Mouse (Mus musculus) lung, embryonic 15.5 days (tissue): ENCODE data around the gene Klf2. TPM values are rescaled to one million over a fixed set of nuclear protein-coding genes. Genes with fewer than 3 reads are reported as not detected.

Experiments used
- ATAC-seq: fragments of 200-750 bp; cut with Nextera tagmentation; 2 replicates; pipeline ENCODE4 v1.8.0; 2017; ENCODE audit warnings: moderate number of reproducible peaks, borderline replicate concordance; ENCODE audit not compliant: low FRiP score, low TSS enrichment; ENCODE audit errors: extremely low read depth
- H3K27ac ChIP-seq: fragments of 300-500 bp; sonication (generic); 2 replicates; pipeline ENCODE4 v1.5.1; 2015; ENCODE audit warnings: moderate library complexity, mild to moderate bottlenecking, inconsistent platforms
- H3K27me3 ChIP-seq: fragments of 300-500 bp; sonication (generic); 2 replicates; pipeline ENCODE4 v1.6.1; 2015; ENCODE audit warnings: inconsistent platforms
- H3K36me3 ChIP-seq: fragments of 300-500 bp; sonication (generic); 2 replicates; pipeline ENCODE4 v1.6.1; 2015; ENCODE audit warnings: inconsistent platforms
- H3K4me1 ChIP-seq: fragments of 300-500 bp; sonication (generic); 2 replicates; pipeline ENCODE4 v1.6.1; 2015; ENCODE audit warnings: inconsistent platforms
- H3K4me2 ChIP-seq: fragments of 300-500 bp; sonication (generic); 2 replicates; pipeline ENCODE4 v1.6.1; 2015; ENCODE audit warnings: inconsistent platforms, mild to moderate bottlenecking, moderate library complexity
- H3K4me3 ChIP-seq: fragments of 300-500 bp; sonication (generic); 2 replicates; pipeline ENCODE4 v1.5.1; 2015; ENCODE audit warnings: mild to moderate bottlenecking, inconsistent platforms
- H3K9ac ChIP-seq: fragments of 300-500 bp; sonication (generic); 2 replicates; pipeline ENCODE4 v1.6.1; 2015; ENCODE audit warnings: inconsistent platforms
- H3K9me3 ChIP-seq: fragments of 300-500 bp; sonication (generic); 2 replicates; pipeline ENCODE4 v1.6.1; 2016; ENCODE audit warnings: inconsistent platforms
- WGBS: fragments of 180-500 bp; shearing (Covaris S2); methylation state at CpG from one replicate; pipeline ENCODE4 v1.1.7; 2015; 5-methylcytosine and 5-hydroxymethylcytosine counted together
- polyA plus RNA-seq: library from polyadenylated mRNA; unstranded; fragments of >200 nt; fragmentation: Nextera tagmentation; extraction: Ambion mirVana; gene quantifications from 2 replicates; pipeline ENCODE4 v1.2.1, GENCODE M21; 2015

Gene Klf2
- polyA plus RNA-seq, 1 experiment from 2014 or later: 14.0 TPM

GRCm38 (mm10) chr8:72306913-72307312, 11.9 kb upstream of the Klf2 start:
- no peak overlapping the region for H3K9ac ChIP-seq
- no peaks in the 10 kb centered on the region for H3K36me3 ChIP-seq
- H3K4me3 ChIP-seq: no peak overlapping the region
- WGBS: 69% methylated on average over 5 of the region's 5 CpGs
- no peaks in the 10 kb centered on the region for H3K27me3 ChIP-seq
- H3K9me3 ChIP-seq: no peaks in the 10 kb centered on the region
- no peak overlapping the region for H3K4me2 ChIP-seq
- H3K27ac ChIP-seq: no peak overlapping the region
- ATAC-seq: no peak
- peaks cover 15% of the 10 kb centered on the region for H3K4me1 ChIP-seq

DNA sequence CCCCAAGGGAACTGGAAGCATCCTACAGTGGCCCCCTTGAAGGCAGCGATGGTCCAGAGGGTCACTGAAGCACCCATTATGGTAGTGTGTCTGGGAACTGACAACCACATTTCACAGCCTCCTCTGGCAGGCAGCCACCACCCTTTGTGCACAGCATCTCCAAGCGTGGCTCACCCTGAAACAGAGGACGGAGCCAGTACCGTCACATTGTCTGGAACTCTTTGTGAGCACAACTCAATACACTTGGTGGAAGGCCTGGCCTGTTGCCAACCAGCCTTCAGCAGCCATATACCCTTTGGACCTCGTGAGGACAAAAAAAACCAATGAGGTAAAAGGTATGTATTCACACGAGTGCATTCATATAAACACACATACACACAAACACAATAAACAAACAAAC, 10.6 kb upstream of the Klf2 start:
- Histone ChIP-seq H3K27me3 (no peaks in the 10 kb centered on the region), H3K4me3 (no peak overlapping the region), H3K4me2 (no peak overlapping the region), H3K36me3 (no peaks in the 10 kb centered on the region), H3K27ac (no peak overlapping the region), H3K9ac (no peak overlapping the region), H3K4me1 (peaks cover 10% of the 10 kb centered on the region), H3K9me3 (no peaks in the 10 kb centered on the region)
- 34% methylated on average over 6 of the region's 6 CpGs for WGBS
- no peak for ATAC-seq

GRCm38 (mm10) chr8:72310849-72311506, 7.9 kb upstream of the Klf2 start:
- H3K4me1 ChIP-seq: peaks cover 5% of the 10 kb centered on the region; the same call in 1 of the 2 replicates
- H3K27me3 ChIP-seq: no peaks in the 10 kb centered on the region
- H3K36me3 ChIP-seq: no peaks in the 10 kb centered on the region
- WGBS: 36% methylated on average over 8 of the region's 8 CpGs
- H3K4me2 ChIP-seq: no peak overlapping the region
- no peak overlapping the region for H3K9ac ChIP-seq
- peak; percentile 49 for ATAC-seq
- H3K9me3 ChIP-seq: no peaks in the 10 kb centered on the region
- H3K27ac ChIP-seq: no peak overlapping the region
- no peak overlapping the region for H3K4me3 ChIP-seq

DNA sequence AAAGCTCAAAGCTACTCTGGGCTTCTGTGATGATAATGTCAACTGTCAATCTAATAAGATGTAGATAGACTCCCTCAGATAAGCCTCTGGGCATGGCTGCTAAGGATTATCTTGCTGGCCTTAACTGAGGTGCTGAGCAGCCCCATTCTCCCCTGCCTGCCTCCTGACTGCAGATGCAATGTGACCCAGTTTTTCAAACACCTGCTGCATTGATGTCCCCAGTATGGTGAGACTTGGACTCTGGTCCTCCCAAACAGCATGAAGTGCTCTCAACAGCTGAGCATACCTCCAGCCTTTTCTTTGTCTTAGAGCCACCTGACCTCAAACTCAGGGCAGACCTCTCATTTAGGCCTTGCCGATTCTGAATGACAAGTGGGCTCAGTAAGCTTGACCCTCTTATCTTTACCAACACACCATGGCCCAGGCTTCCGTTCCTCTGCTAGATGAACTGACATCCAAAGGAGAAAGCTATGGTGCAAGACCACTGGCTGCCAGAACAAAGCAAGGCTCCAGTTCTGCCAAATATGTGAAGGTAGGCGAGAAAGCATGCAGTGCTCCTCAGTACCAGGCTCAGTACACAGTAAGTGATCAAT, 5.8 kb upstream of the Klf2 start:
- H3K9ac ChIP-seq: no peak overlapping the region
- no peak overlapping the region for H3K4me2 ChIP-seq
- H3K27me3 ChIP-seq: no peaks in the 10 kb centered on the region
- 51% methylated on average over 3 of the region's 3 CpGs for WGBS
- no peak for ATAC-seq
- H3K9me3 ChIP-seq: no peaks in the 10 kb centered on the region
- no peak overlapping the region for H3K27ac ChIP-seq
- no peak overlapping the region for H3K4me3 ChIP-seq
- peaks cover 4% of the 10 kb centered on the region; the same call in 1 of the 2 replicates for H3K4me1 ChIP-seq
- H3K36me3 ChIP-seq: no peaks in the 10 kb centered on the region

GRCm38 (mm10) chr8:72316053-72316695, 2.7 kb upstream of the Klf2 start:
- Histone ChIP-seq H3K4me2 (no peak overlapping the region), H3K27me3 (peaks cover 21% of the 10 kb centered on the region), H3K4me1 (peaks cover 15% of the 10 kb centered on the region), H3K9me3 (no peaks in the 10 kb centered on the region), H3K36me3 (no peaks in the 10 kb centered on the region), H3K9ac (no peak overlapping the region), H3K4me3 (no peak overlapping the region), H3K27ac (no peak overlapping the region)
- 59% methylated on average over 10 of the region's 10 CpGs for whole genome bisulfite sequencing
- no peak for ATAC-seq

GRCm38 (mm10) chr8:72317741-72318301, 1.0 kb upstream of the Klf2 start:
- 42% methylated on average over 5 of the region's 5 CpGs for WGBS
- Histone ChIP-seq H3K9me3 (no peaks in the 10 kb centered on the region), H3K27ac (no peak overlapping the region), H3K4me2 (no peak overlapping the region), H3K9ac (no peak overlapping the region), H3K36me3 (no peaks in the 10 kb centered on the region), H3K4me3 (no peak overlapping the region), H3K4me1 (peaks cover 22% of the 10 kb centered on the region), H3K27me3 (peaks cover 31% of the 10 kb centered on the region)
- no peak for ATAC-seq

- WGBS: under 1% methylated on average over 41 of the region's 48 CpGs
- Histone ChIP-seq H3K9me3 (no peaks in the 10 kb centered on the region), H3K4me3 (peak overlapping the region; percentile 60), H3K4me1 (peaks cover 24% of the 10 kb centered on the region), H3K27ac (peak overlapping the region; percentile 49), H3K27me3 (peaks cover 31% of the 10 kb centered on the region), H3K4me2 (peak overlapping the region; percentile 97), H3K36me3 (no peaks in the 10 kb centered on the region), H3K9ac (peak overlapping the region; percentile 54)
- ATAC-seq: peak; percentile 25
Measured at GRCm38 (mm10) chr8:72319397-72319796, 564 bp downstream of the Klf2 start.

DNA sequence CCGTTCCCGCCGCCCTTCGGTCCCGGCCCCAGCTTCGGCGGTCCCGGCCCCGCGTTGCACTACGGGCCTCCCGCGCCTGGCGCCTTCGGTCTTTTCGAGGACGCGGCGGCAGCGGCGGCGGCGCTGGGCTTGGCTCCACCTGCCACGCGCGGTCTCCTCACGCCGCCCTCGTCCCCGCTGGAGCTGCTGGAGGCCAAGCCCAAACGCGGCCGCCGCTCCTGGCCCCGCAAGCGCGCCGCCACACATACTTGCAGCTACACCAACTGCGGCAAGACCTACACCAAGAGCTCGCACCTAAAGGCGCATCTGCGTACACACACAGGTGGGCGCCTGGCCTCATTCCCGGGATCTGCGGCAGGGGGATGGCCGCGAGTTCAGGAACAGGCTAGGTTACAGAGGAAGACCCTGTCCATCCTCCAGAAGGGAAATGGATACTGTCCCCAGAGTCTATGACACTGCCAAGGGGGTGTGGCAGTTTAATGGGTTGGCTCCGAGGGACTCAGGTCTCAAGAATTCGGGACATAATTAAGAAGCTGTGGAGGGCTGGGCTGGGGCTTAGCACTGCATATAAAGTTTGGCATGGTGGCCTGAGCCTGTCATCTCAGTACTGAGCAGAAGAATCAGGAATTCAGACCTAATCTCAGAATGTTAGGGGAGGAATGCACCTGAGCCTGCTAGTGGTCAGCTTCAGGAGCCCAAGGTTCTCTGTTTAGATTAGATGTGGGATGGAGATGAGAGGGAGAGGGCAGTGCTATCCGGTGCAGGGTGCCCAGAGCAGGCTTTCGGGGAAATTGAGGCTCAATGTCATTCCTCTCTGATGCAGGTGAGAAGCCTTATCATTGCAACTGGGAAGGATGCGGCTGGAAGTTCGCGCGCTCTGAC, 1.3 kb downstream of the Klf2 start:
- WGBS: 5% methylated on average over 44 of the region's 55 CpGs
- H3K36me3 ChIP-seq: no peaks in the 10 kb centered on the region
- H3K4me2 ChIP-seq: peak overlapping the region; percentile 97
- no peak overlapping the region for H3K27ac ChIP-seq
- H3K4me3 ChIP-seq: peak overlapping the region; percentile 60
- peak overlapping the region; percentile 54 for H3K9ac ChIP-seq
- ATAC-seq: no peak
- H3K9me3 ChIP-seq: no peaks in the 10 kb centered on the region
- H3K27me3 ChIP-seq: peaks cover 31% of the 10 kb centered on the region
- H3K4me1 ChIP-seq: peaks cover 24% of the 10 kb centered on the region

GRCm38 (mm10) chr8:72320803-72321583, 2.2 kb downstream of the Klf2 start:
- Histone ChIP-seq H3K27ac (no peak overlapping the region), H3K4me2 (peak overlapping the region; percentile 97), H3K9me3 (no peaks in the 10 kb centered on the region), H3K4me1 (peaks cover 24% of the 10 kb centered on the region), H3K36me3 (no peaks in the 10 kb centered on the region), H3K9ac (peak overlapping the region; percentile 54; the same call in 1 of the 2 replicates), H3K27me3 (peaks cover 31% of the 10 kb centered on the region), H3K4me3 (peak overlapping the region; percentile 60)
- 44% methylated on average over 25 of the region's 25 CpGs for WGBS
- no peak for ATAC-seq

GRCm38 (mm10) chr8:72321635-72322441, 3.0 kb downstream of the Klf2 start:
- H3K4me2 ChIP-seq: peak overlapping the region; percentile 97
- H3K4me3 ChIP-seq: no peak overlapping the region
- H3K4me1 ChIP-seq: peaks cover 24% of the 10 kb centered on the region
- no peak overlapping the region for H3K27ac ChIP-seq
- no peaks in the 10 kb centered on the region for H3K9me3 ChIP-seq
- H3K27me3 ChIP-seq: peaks cover 31% of the 10 kb centered on the region
- no peak overlapping the region for H3K9ac ChIP-seq
- no peak for ATAC-seq
- 83% methylated on average over 20 of the region's 20 CpGs for WGBS
- H3K36me3 ChIP-seq: no peaks in the 10 kb centered on the region
